Mouse (Mus musculus) 3134 (cell line): ENCODE data around the gene 4930583I09Rik.

Experiments used
- DNase-seq: peaks from one replicate; pipeline ENCODE4 v3.0.0-alpha.2; 2011; ENCODE audit warnings: low spot score; ENCODE audit not compliant: insufficient read length; ENCODE audit errors: extremely low read depth

The 4930583I09Rik gene

GRCm38 (mm10) chr17:64802168-64802955 lies 33.5 kb downstream of the 4930583I09Rik start:
- DNase-seq, result no peak

GRCm38 (mm10) chr17:64792623-64793022 lies 43.2 kb downstream of the 4930583I09Rik start:
- no peak for DNase-seq

- no peak for DNase-seq
Observed at GRCm38 (mm10) chr17:64792076-64792475, 43.8 kb downstream of the 4930583I09Rik start.

GRCm38 (mm10) chr17:64789175-64789574 lies 46.7 kb downstream of the 4930583I09Rik start:
- no peak for DNase-seq

GRCm38 (mm10) chr17:64788301-64788700 lies 47.6 kb downstream of the 4930583I09Rik start:
- no peak for DNase-seq

GRCm38 (mm10) chr17:64785961-64786360 lies 49.9 kb downstream of the 4930583I09Rik start:
- DNase-seq, result no peak
